Mouse (Mus musculus): ENCODE measurements around the gene Tbc1d16. TPM values are rescaled to one million over a fixed set of nuclear protein-coding genes. Genes with fewer than 3 reads are reported as not detected.

Tbc1d16 gene
- total RNA-seq (2023): 0.45 and 0.63 TPM in 2 replicates

GRCm38 (mm10) chr11:119228091-119228781, at the start of gene Tbc1d16, which contains the start of gene Ccdc40:
Gene Tbc1d16 (minus strand): TSS chr11:119228499.
Gene Ccdc40 (plus strand): TSS chr11:119228572.

GRCm38 (mm10) chr11:119267768-119268556, 39.7 kb upstream of the Tbc1d16 start, which contains the start of gene Gaa:
Gene Gaa (plus strand): TSS chr11:119267887.

Other genes with a start within 250 kb of the Tbc1d16 start
- not detected in 2 replicates for gene Enpp7, start 240.3 kb downstream of the Tbc1d16 start, total RNA-seq (2023)
- 0.88 and 1.4 TPM in 2 replicates for gene Cbx2, start 205.5 kb downstream of the Tbc1d16 start, total RNA-seq (2023)
- 7.2 and 7.5 TPM in 2 replicates for gene Cbx8, start 187.5 kb downstream of the Tbc1d16 start, total RNA-seq (2023)
- 60.3 and 66.9 TPM in 2 replicates for gene Cbx4, start 142.3 kb downstream of the Tbc1d16 start, total RNA-seq (2023)
- 0.18 and 0.28 TPM in 2 replicates for gene Ccdc40, start 73 bp upstream of the Tbc1d16 start, total RNA-seq (2023)
- 37.8 and 44.8 TPM in 2 replicates for gene Gaa, start 39.4 kb upstream of the Tbc1d16 start, total RNA-seq (2023)
- gene Eif4a3, start 71.6 kb upstream of the Tbc1d16 start, total RNA-seq (2023): 154 and 178 TPM in 2 replicates
- not detected in 2 replicates for gene Card14, start 79.3 kb upstream of the Tbc1d16 start, total RNA-seq (2023)
- 8.4 and 9.8 TPM in 2 replicates for gene Sgsh, start 127.0 kb upstream of the Tbc1d16 start, total RNA-seq (2023)
- gene Slc26a11, start 127.1 kb upstream of the Tbc1d16 start, total RNA-seq (2023): 14.5 and 17.4 TPM in 2 replicates
- gene Rnf213, start 164.6 kb upstream of the Tbc1d16 start, total RNA-seq (2023): 47.8 and 49.2 TPM in 2 replicates

Measured in neutrophil, adult 65 days (primary cell).